Mouse (Mus musculus): ENCODE measurements around the gene Rph3al.

DNA sequence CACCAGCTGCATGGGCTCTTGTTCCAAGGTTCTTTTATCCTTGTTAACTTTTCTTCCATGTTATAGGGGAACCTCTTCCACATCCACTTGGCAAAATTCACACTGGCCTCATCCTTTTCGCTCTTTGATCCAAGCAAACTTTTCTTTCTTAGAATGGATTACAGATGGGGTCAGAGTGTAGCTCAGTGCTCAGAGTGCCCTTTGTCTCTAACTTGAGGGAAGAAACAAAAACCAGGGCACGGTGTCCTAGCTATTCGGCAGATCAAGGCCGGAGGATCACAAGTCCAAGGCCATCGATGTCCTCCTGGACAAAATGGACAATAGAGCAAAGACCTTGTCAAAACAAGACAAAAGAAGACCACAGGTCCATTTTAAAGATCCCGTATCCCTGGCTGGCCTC lies 30.5 kb upstream of the Rph3al start:
- TF ChIP-seq GATA1 (IDR thresholded peaks at IDR 0.05; ENCODE audit: borderline replicate concordance, low read length) (no peak), CTCF (IDR thresholded peaks at IDR 0.05; ENCODE audit: low read depth, low read length) (no peak), POLR2AphosphoS5 (IDR thresholded peaks at IDR 0.05; ENCODE audit: insufficient replicate concordance, low read depth, low read length) (no peak)
